Mouse (Mus musculus) heart, adult 9 months (tissue): Measurements from ENCODE around the gene Vmn1r50.
"Not testable (repeated sequence)": the region's sequence is repeated elsewhere in the genome, so short reads cannot be mapped to it uniquely, and the experiment has no call there.

ENCODE experiments used
- DNase-seq, 2 experiments: peaks; one replicate each; pipeline ENCODE4 v3.0.0; 2022; ENCODE audit warnings: low spot score in 2 of 2

Vmn1r50 gene

DNA sequence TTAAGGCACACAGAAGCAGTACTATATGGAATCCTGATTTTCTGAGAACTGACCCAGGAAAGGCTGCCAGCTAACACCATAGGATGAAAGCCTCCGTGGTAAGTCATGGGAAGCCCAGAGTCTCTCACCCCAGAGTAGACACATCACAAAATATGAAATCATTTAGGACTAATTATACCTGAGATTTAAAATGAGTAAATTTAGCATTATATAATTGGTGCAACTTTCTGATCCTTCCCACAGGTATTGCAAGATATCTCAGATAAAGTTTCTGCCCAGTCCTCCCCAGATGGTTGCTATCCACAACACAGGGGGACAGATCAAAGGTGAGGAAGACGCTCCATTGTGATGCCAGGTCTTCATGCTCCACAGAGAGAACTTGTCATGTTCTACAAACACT lies at the start of gene Vmn1r50:
TSS of gene Vmn1r50 (plus strand) at position 301 of the 400 bp plus-strand sequence.
- DNase-seq: no peak

DNA sequence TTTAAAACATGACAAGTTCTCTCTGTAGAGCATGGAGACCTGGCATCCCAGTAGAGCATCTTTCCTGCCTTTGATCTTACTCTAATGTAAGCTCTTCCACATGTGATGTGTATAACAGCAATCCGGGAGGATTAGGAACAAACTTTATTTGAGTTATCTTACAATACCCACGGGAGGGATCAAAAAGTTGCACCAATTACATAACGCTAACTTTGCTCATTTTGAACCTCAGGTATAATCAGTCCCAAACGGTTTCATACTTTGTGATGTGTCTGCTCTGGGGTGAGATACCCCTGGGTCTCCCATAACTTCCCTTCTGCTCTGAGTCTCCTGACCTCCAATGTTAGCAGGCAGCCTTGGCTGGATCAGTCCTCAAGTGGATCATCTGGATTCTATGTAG lies 22.8 kb upstream of the Vmn1r50 start, which contains the start of gene Vmn1r49:
TSS of gene Vmn1r49 (minus strand) at position 101 of the 400 bp plus-strand sequence.
- no peak for DNase-seq

DNA sequence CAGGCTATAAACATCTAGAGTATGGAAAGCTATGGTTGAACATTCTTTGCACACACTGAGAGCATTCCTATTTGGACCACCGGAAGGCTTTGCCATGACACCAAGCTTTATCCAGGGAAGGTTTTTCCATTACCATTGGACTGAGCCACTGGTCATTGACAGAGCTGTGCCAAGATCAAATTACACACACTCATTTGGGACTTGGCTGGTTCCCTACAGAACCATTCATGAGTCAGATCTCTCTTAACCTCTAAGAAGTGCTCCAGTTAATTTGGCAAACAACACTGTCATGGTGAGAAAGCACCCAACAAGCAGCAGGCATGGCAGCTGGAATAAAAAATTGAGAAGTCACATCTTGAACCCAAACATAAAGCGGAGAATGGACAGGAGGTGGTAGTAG lies 664 bp upstream of the Vmn1r50 start:
- DNase-seq: no peak

- not testable (repeated sequence) for DNase-seq
Measured at GRCm38 (mm10) chr6:90122296-90122695, 21.1 kb downstream of the Vmn1r50 start, which contains the start of gene Vmn1r51. Gene Vmn1r51 (plus strand): TSS chr6:90122596.
